Mouse (Mus musculus) midbrain, postnatal 0 days (tissue): ENCODE results near the gene Srrm2. TPM values are rescaled to one million over a fixed set of nuclear protein-coding genes. Genes with fewer than 3 reads are reported as not detected.
A peak's percentile ranks its signal among the peaks of the same experiment; 100 is the strongest.

Experiments
- ATAC-seq: fragments of 200-750 bp; cut with Nextera tagmentation; 2 replicates; pipeline ENCODE4 v1.8.0; 2017; ENCODE audit warnings: moderate number of reproducible peaks, mild to moderate bottlenecking, moderate TSS enrichment, moderate library complexity; ENCODE audit not compliant: low FRiP score
- DNase-seq: peaks from one replicate; pipeline ENCODE4 v3.0.0-alpha.2; 2015; ENCODE audit warnings: low spot score
- H3K27ac ChIP-seq: fragments of 300-500 bp; sonication (generic); 2 replicates; pipeline ENCODE4 v1.5.1; 2014; ENCODE audit warnings: low read depth, mild to moderate bottlenecking, low read length, mixed read lengths
- H3K27me3 ChIP-seq: fragments of 300-500 bp; sonication (generic); 2 replicates; pipeline ENCODE4 v1.6.1; 2014; ENCODE audit warnings: low read length, control low read depth, mixed read lengths; ENCODE audit not compliant: insufficient read depth
- H3K36me3 ChIP-seq: fragments of 300-500 bp; sonication (generic); 2 replicates; pipeline ENCODE4 v1.6.1; 2014; ENCODE audit warnings: low read length, control low read depth, mixed read lengths; ENCODE audit not compliant: insufficient read depth
- H3K4me1 ChIP-seq: fragments of 300-500 bp; sonication (generic); 2 replicates; pipeline ENCODE4 v1.6.1; 2014; ENCODE audit warnings: mild to moderate bottlenecking, control low read depth, antibody characterized with exemption, low read length, mixed read lengths; ENCODE audit not compliant: insufficient read depth
- H3K4me2 ChIP-seq: fragments of 300-500 bp; sonication (generic); 2 replicates; pipeline ENCODE4 v1.6.1; 2014; ENCODE audit warnings: low read depth, mild to moderate bottlenecking, low read length, mixed read lengths; ENCODE audit not compliant: poor library complexity, severe bottlenecking
- H3K4me3 ChIP-seq: fragments of 300-500 bp; sonication (generic); 2 replicates; pipeline ENCODE4 v1.5.1; 2014; ENCODE audit warnings: low read depth, mild to moderate bottlenecking, low read length, moderate library complexity
- H3K9ac ChIP-seq: fragments of 300-500 bp; sonication (generic); replicated peaks from 2 replicates; pipeline ENCODE4 v1.6.1; 2014; ENCODE audit warnings: mild to moderate bottlenecking, low read length, moderate library complexity, mixed read lengths; ENCODE audit not compliant: poor library complexity, severe bottlenecking
- H3K9me3 ChIP-seq: fragments of 300-500 bp; sonication (generic); 2 replicates; pipeline ENCODE4 v1.6.1; 2016; ENCODE audit warnings: low read length, control low read depth
- CTCF ChIP-seq: IDR thresholded peaks from 2 replicates; pipeline ENCODE4 v1.5.1; 2016; ENCODE audit warnings: antibody characterized with exemption, mild to moderate bottlenecking
- WGBS: fragments of 180-500 bp; shearing (Covaris S2); extraction: QIAGEN DNeasy Blood & Tissue Kit; methylation state at CpG from one replicate; pipeline ENCODE4 v1.1.7; 2014; 5-methylcytosine and 5-hydroxymethylcytosine counted together
- polyA plus RNA-seq: library from polyadenylated mRNA; unstranded; fragments of >200 nt; fragmentation: Nextera tagmentation; extraction: Ambion mirVana; gene quantifications from 2 replicates; pipeline ENCODE4 v1.2.1, GENCODE M21; 2015
- total RNA-seq: library from RNA; depleted of rRNA; stranded (reverse); fragments of >200 nt; gene quantifications from 2 replicates; pipeline ENCODE4 v1.2.3, GENCODE M21; 2014

Srrm2 gene
- total and polyA plus RNA-seq, 2 experiments from 2014 or later = 162 to 443 TPM

DNA sequence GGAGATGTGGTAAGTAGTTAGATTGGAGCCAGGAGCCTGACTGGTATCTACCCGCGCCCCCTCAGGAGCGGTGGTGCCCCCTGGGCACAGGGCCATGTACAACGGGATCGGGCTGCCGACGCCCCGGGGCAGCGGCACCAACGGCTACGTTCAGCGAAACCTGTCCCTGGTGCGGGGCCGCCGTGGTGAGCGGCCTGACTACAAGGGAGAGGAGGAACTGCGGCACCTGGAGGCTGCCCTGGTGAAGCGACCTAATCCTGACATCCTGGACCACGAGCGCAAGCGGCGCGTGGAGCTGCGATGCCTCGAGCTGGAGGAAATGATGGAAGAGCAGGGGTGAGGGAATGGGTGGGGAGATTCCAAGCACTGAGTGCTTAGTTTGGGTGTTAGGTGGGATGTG lies 16.5 kb downstream of the Srrm2 start:
- DNase-seq = no peak

DNA sequence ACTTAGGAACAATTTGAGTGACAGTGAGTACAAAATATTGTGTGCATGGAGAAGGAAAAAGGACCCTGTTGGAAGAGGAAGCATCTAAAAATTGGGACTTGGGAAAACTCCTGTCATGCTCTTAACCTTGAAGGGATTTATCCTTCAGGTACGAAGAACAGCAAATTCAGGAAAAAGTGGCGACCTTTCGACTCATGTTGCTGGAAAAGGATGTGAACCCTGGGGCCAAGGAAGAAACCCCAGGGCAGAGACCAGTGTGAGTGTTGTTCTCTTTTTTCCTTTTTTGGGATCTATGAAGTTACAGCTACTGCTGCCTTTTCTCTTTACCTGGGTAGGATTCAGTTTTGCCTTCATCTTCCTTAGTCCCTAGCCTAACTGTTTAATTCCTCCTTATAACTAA lies 17.6 kb downstream of the Srrm2 start:
- DNase-seq (no peak), ATAC-seq (no peak)
- Histone ChIP-seq H3K4me1 (peaks cover 5% of the 10 kb centered on the region; the same call in 1 of the 2 replicates), H3K4me3 (no peak overlapping the region), H3K9me3 (no peaks in the 10 kb centered on the region), H3K9ac (no peak overlapping the region), H3K27ac (no peak overlapping the region), H3K36me3 (peaks cover 38% of the 10 kb centered on the region), H3K4me2 (no peak overlapping the region), H3K27me3 (no peaks in the 10 kb centered on the region)
- 87% methylated on average over 3 of the region's 3 CpGs for WGBS
- TF ChIP-seq CTCF = no peak

More for the DNA sequence above, 16.5 kb downstream of the Srrm2 start:
- Histone ChIP-seq H3K36me3 (peaks cover 29% of the 10 kb centered on the region), H3K4me1 (peaks cover 5% of the 10 kb centered on the region; the same call in 1 of the 2 replicates), H3K9ac (no peak overlapping the region), H3K9me3 (no peaks in the 10 kb centered on the region), H3K27me3 (no peaks in the 10 kb centered on the region), H3K4me2 (peak overlapping the region; percentile 28; the same call in 1 of the 2 replicates), H3K4me3 (no peak overlapping the region), H3K27ac (no peak overlapping the region)
- 76% methylated on average over 25 of the region's 25 CpGs for WGBS
- no peak for ATAC-seq
- no peak for TF ChIP-seq CTCF

DNA sequence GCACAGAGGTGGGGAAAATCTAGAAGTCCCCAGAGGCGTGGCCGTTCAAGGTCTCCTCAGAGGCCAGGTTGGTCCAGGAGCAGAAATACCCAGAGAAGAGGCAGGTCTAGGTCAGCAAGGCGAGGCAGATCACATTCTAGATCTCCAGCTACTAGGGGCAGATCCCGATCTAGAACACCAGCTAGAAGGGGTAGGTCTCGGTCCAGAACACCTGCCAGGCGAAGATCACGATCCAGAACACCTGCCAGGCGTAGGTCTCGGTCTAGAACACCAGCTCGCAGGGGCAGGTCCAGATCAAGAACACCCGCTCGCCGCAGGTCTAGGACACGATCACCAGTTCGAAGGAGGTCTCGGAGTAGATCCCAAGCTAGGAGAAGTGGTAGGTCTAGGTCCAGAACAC lies 25.3 kb downstream of the Srrm2 start:
- no peaks in the 10 kb centered on the region for H3K27me3 ChIP-seq
- H3K36me3 ChIP-seq = peaks cover 79% of the 10 kb centered on the region
- TF ChIP-seq CTCF = no peak
- ATAC-seq (no peak), DNase-seq (no peak)
- H3K9ac ChIP-seq = no peak overlapping the region
- H3K4me1 ChIP-seq = no peaks in the 10 kb centered on the region
- no peak overlapping the region for H3K27ac ChIP-seq
- no peak overlapping the region for H3K4me3 ChIP-seq
- peaks cover 9% of the 10 kb centered on the region; the same call in 1 of the 2 replicates for H3K9me3 ChIP-seq
- no peak overlapping the region for H3K4me2 ChIP-seq
- WGBS = 99% methylated on average over 16 of the region's 16 CpGs

DNA sequence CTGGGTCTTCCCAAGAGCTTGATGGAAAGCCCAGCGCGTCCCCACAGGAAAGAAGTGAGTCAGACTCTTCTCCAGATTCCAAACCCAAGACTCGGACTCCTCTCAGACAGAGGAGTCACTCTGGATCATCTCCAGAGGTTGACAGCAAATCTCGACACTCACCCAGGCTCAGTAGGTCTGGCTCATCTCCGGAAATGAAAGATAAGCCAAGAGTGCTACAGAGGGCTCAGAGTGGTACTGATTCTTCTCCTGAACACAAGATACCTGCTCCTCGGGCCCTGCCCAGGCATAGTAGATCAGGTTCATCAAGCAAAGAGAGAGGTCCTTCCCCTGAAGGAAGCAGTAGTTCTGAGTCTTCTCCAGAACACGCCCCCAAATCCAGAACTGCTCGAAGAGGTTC lies 28.2 kb downstream of the Srrm2 start:
- H3K4me3 ChIP-seq = no peak overlapping the region
- H3K9ac ChIP-seq = no peak overlapping the region
- ATAC-seq (no peak), DNase-seq (no peak)
- TF ChIP-seq CTCF = no peak
- no peak overlapping the region for H3K27ac ChIP-seq
- H3K36me3 ChIP-seq = peaks cover 90% of the 10 kb centered on the region
- H3K9me3 ChIP-seq = peaks cover 9% of the 10 kb centered on the region; the same call in 1 of the 2 replicates
- 97% methylated on average over 8 of the region's 8 CpGs for WGBS
- no peak overlapping the region for H3K4me2 ChIP-seq
- no peaks in the 10 kb centered on the region for H3K27me3 ChIP-seq
- H3K4me1 ChIP-seq = no peaks in the 10 kb centered on the region

DNA sequence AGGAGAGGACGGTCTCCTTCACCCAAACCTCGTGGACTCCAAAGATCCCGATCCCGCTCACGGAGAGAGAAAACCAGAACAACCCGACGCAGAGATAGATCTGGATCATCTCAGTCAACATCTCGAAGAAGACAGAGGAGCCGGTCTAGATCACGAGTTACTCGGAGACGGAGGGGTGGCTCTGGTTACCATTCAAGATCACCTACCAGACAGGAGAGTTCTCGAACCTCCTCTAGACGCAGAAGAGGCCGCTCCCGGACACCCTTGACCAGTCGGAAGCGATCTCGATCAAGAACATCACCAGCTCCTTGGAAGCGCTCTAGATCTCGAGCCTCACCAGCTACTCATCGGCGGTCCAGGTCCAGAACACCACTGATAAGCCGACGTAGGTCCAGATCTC lies 28.9 kb downstream of the Srrm2 start:
- TF ChIP-seq CTCF = no peak
- no peak overlapping the region for H3K27ac ChIP-seq
- no peak overlapping the region for H3K4me3 ChIP-seq
- H3K4me1 ChIP-seq = no peaks in the 10 kb centered on the region
- WGBS = over 99% methylated on average over 25 of the region's 25 CpGs
- H3K9me3 ChIP-seq = peaks cover 9% of the 10 kb centered on the region; the same call in 1 of the 2 replicates
- H3K4me2 ChIP-seq = no peak overlapping the region
- H3K36me3 ChIP-seq = peaks cover 94% of the 10 kb centered on the region
- ATAC-seq (no peak), DNase-seq (no peak)
- no peak overlapping the region for H3K9ac ChIP-seq
- no peaks in the 10 kb centered on the region for H3K27me3 ChIP-seq

DNA sequence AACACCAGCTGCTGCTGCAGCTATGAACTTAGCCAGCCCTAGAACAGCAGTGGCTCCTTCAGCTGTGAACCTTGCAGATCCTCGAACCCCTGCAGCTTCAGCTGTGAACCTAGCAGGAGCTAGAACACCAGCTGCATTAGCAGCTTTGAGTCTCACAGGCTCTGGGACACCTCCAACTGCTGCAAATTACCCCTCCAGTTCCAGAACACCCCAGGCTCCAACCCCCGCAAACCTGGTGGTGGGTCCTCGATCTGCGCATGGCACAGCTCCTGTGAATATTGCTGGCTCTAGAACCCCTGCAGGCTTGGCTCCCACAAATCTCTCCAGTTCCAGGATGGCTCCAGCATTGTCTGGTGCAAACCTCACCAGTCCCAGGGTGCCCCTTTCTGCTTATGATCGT lies 30.4 kb downstream of the Srrm2 start:
- Histone ChIP-seq H3K36me3 (peaks cover 92% of the 10 kb centered on the region), H3K4me2 (no peak overlapping the region), H3K27me3 (no peaks in the 10 kb centered on the region), H3K27ac (no peak overlapping the region), H3K4me1 (no peaks in the 10 kb centered on the region), H3K4me3 (no peak overlapping the region), H3K9me3 (peaks cover 9% of the 10 kb centered on the region; the same call in 1 of the 2 replicates), H3K9ac (no peak overlapping the region)
- WGBS = 95% methylated on average over 5 of the region's 5 CpGs
- TF ChIP-seq CTCF = no peak
- ATAC-seq = no peak
- no peak for DNase-seq
